Mouse (Mus musculus): Measurements from ENCODE around the gene Tram2.

DNA sequence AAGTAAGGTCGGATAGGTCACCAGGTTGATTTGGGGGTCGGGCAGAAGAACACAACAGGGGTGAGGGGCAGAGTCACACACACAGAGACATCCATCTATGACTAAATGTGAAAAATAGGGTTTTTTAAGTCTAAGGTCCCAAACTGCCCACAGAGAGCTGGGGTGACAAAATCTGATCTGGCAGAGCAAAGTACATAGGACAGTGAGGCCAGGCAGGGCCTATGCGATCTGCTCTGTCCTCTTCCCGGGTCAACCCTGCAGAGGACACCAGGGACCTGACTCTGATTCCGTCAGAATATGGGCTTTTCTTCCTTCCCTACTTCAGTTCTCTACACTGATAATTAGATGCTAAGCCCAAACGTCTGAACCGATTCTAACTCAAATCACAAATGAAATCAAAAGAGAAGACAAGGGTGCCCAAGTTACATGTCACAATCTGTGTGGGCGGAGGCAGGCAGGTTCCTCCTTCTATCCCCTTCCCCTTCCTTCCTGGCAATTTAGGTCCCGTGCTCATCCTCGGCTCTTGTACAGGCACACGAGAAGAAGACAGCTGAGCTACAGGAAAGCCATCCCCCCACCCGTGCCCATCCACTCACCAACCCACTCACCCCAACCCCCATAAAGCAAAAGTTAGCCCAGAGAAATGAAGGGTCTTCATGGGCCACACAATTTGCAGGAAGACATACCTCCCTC lies 9.1 kb downstream of the Tram2 start:
- TF ChIP-seq CTCF (IDR thresholded peaks at IDR 0.05; ENCODE audit: low read depth, low read length) (no peak), GATA1 (IDR thresholded peaks at IDR 0.05; ENCODE audit: borderline replicate concordance, low read length) (no peak), TAL1 (conservative IDR thresholded peaks at IDR 0.05; ENCODE audit: low read depth, low read length) (no peak), POLR2AphosphoS5 (IDR thresholded peaks at IDR 0.05; ENCODE audit: insufficient replicate concordance, low read depth, low read length) (no peak)

Measured in G1E (cell line).